Mouse (Mus musculus) cortical plate, adult 2 months (tissue): ENCODE data around the gene Nup85.

Experiments used
- CTCF ChIP-seq: fragments of 200-500 bp; IDR thresholded peaks from 2 replicates; pipeline ENCODE4 v1.5.1; 2011; ENCODE audit warnings: mild to moderate bottlenecking, control low read depth, low read length; ENCODE audit not compliant: insufficient read depth; ENCODE audit errors: extremely low read depth
- POLR2A ChIP-seq: fragments of 200-500 bp; IDR thresholded peaks from 2 replicates; pipeline ENCODE4 v1.6.1; 2011; ENCODE audit warnings: mild to moderate bottlenecking, low read length, control low read depth; ENCODE audit not compliant: insufficient read depth; ENCODE audit errors: extremely low read depth

DNA sequence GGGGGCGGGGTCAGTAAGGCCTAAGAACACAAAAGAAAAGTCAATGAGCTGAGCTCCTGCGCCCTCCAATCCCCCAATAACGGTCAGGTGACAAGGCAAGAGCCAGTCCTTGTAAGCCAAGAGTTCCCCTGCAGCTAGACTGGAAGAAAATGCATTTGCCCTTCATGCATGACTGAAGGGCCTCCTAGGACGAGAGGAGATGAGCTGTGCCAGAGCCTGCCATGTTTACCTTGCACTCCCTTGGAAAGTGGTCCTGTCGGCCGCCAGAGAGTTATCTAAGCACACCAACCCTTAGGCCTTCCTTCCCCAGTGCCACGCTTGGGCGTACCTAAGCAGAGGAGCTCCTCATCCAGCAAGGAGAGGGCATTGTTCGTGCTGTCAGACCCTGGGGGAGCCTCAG lies 23.8 kb downstream of the Nup85 start:
- no peak for TF ChIP-seq POLR2A
- no peak for TF ChIP-seq CTCF
